Mouse (Mus musculus) stomach, embryonic 14.5 days (tissue): ENCODE data around the gene Cirbp. TPM values are rescaled to one million over a fixed set of nuclear protein-coding genes. Genes with fewer than 3 reads are reported as not detected.

Experiments used
- ATAC-seq: fragments of 200-750 bp; cut with Nextera tagmentation; 2 replicates; pipeline ENCODE4 v1.8.0; 2017; ENCODE audit warnings: low read depth, moderate TSS enrichment; ENCODE audit not compliant: insufficient number of reproducible peaks, insufficient read depth, low FRiP score
- H3K27ac ChIP-seq: fragments of 300-500 bp; sonication (generic); 2 replicates; pipeline ENCODE4 v1.5.1; 2014; ENCODE audit warnings: mild to moderate bottlenecking, low read length, moderate library complexity, mixed read lengths
- H3K27me3 ChIP-seq: fragments of 300-500 bp; sonication (generic); 2 replicates; pipeline ENCODE4 v1.6.1; 2014; ENCODE audit warnings: low read length, control low read depth, mixed read lengths; ENCODE audit not compliant: control insufficient read depth, insufficient read depth
- H3K36me3 ChIP-seq: fragments of 300-500 bp; sonication (generic); 2 replicates; pipeline ENCODE4 v1.6.1; 2014; ENCODE audit warnings: mild to moderate bottlenecking, control low read depth, low read length, moderate library complexity, mixed read lengths; ENCODE audit not compliant: control insufficient read depth, insufficient read depth
- H3K4me1 ChIP-seq: fragments of 300-500 bp; sonication (generic); 2 replicates; pipeline ENCODE4 v1.6.1; 2014; ENCODE audit warnings: low read length, control low read depth, mixed read lengths; ENCODE audit not compliant: control insufficient read depth, insufficient read depth
- H3K4me2 ChIP-seq: fragments of 300-500 bp; sonication (generic); replicated peaks from 2 replicates; pipeline ENCODE4 v1.6.1; 2014; ENCODE audit warnings: low read depth, low read length, control low read depth
- H3K4me3 ChIP-seq: fragments of 300-500 bp; sonication (generic); 2 replicates; pipeline ENCODE4 v1.5.1; 2014; ENCODE audit warnings: low read depth, low read length, control low read depth
- H3K9ac ChIP-seq: fragments of 300-500 bp; sonication (generic); replicated peaks from 2 replicates; pipeline ENCODE4 v1.6.1; 2014; ENCODE audit warnings: low read depth, mild to moderate bottlenecking, control low read depth, low read length, moderate library complexity, mixed read lengths
- H3K9me3 ChIP-seq: fragments of 300-500 bp; sonication (generic); 2 replicates; pipeline ENCODE4 v1.6.1; 2016; ENCODE audit warnings: low read depth, low read length, control low read depth; ENCODE audit not compliant: control insufficient read depth
- WGBS: fragments of 180-500 bp; shearing (Covaris S2); extraction: QIAGEN DNeasy Blood & Tissue Kit; methylation state at CpG from one replicate; pipeline ENCODE4 v1.1.7; 2014; 5-methylcytosine and 5-hydroxymethylcytosine counted together
- polyA plus RNA-seq: library from polyadenylated mRNA; unstranded; fragments of >200 nt; fragmentation: Nextera tagmentation; extraction: Ambion mirVana; gene quantifications from 2 replicates; pipeline ENCODE4 v1.2.1, GENCODE M21; 2014

The Cirbp gene
- polyA plus RNA-seq, 1 experiment from 2014 or later, result 92.7 TPM

DNA sequence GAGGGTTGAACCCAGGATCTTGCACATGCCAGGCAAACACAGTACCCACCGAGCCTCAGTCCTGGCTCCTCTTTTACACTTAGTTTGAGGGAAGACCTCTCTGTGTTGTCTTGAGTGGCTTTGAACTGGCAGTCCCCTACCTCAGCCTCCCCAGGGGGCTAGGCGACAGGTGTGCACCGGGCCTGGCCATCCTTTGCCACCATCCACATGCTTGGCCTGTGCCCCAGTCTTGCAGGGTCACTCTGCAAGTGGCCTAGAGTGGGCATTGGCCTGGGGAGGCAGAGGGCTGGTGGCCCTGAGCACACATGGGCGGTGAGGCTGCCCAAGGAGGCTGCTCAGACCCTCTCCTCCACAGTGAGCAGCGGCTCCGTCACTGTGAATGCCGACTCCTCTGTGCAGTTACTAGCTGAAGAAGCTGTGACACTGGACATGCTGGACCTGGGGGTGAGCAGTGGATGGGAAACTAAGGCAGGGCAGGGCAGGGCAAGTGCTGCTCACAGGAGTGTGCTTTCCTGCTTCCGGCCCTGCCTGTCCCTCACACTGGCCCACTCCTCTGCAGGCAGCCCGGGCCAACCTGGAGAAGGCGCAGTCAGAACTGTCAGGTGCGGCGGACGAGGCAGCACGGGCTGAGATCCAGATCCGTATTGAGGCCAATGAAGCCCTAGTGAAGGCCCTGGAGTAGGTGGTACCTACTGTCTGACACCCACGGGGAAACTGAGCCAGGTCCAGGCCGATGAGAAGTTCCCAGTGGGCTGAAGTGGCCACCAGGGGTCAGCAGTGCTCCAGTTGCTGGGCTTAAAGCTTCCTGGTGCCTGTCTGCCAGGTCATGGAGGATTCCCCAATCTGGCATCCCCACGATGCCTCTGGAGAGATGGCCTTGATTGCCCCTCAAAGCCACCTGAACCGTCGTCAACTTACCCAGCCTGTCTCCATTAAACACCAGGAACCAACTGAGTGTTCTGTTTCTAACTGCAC, 20.6 kb upstream of the Cirbp start:
- peaks cover 27% of the 10 kb centered on the region; the same call in 1 of the 2 replicates for H3K36me3 ChIP-seq
- no peak overlapping the region for H3K4me2 ChIP-seq
- WGBS, result 75% methylated on average over 20 of the region's 20 CpGs
- ATAC-seq, result no peak
- no peak overlapping the region for H3K9ac ChIP-seq
- no peaks in the 10 kb centered on the region for H3K9me3 ChIP-seq
- no peak overlapping the region for H3K4me3 ChIP-seq
- peak overlapping the region; percentile 100; the same call in 1 of the 2 replicates for H3K27ac ChIP-seq
- peaks cover 33% of the 10 kb centered on the region for H3K4me1 ChIP-seq
- H3K27me3 ChIP-seq, result no peaks in the 10 kb centered on the region

DNA sequence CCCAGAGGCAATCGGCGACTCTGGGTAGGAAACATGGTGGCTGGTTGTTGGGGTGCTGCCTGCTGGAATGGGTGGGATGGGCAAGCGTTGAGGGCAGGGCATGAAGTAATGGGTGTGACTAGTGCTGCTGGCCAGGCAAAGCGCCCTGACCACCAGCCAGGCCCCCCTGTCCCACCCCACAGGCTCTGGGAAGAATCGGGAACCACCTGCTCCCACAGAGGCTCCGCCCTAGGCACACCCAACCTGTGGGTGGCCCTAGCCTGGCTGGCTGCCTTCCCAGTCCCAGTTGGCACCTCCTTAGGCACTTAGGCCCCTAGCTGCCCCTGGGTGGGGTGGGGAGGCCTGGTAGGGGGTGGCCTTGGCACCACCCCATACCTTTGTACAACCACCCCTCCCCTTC, 19.9 kb upstream of the Cirbp start:
- ATAC-seq, result no peak
- peak overlapping the region; percentile 100; the same call in 1 of the 2 replicates for H3K27ac ChIP-seq
- peaks cover 31% of the 10 kb centered on the region for H3K4me1 ChIP-seq
- H3K4me2 ChIP-seq, result no peak overlapping the region
- 87% methylated on average over 6 of the region's 6 CpGs for WGBS
- H3K4me3 ChIP-seq, result no peak overlapping the region
- no peaks in the 10 kb centered on the region for H3K9me3 ChIP-seq
- H3K36me3 ChIP-seq, result peaks cover 27% of the 10 kb centered on the region; the same call in 1 of the 2 replicates
- H3K27me3 ChIP-seq, result no peaks in the 10 kb centered on the region
- no peak overlapping the region for H3K9ac ChIP-seq

GRCm38 (mm10) chr10:80146568-80147011, 19.2 kb upstream of the Cirbp start:
- 71% methylated on average over 4 of the region's 4 CpGs for WGBS
- no peaks in the 10 kb centered on the region for H3K27me3 ChIP-seq
- peaks cover 29% of the 10 kb centered on the region for H3K4me1 ChIP-seq
- H3K9ac ChIP-seq, result 0 out of 2 replicates have a peak overlapping the region, but pooled peaks have one; percentile 18
- peak overlapping the region; percentile 100; the same call in 1 of the 2 replicates for H3K27ac ChIP-seq
- no peaks in the 10 kb centered on the region for H3K9me3 ChIP-seq
- no peak for ATAC-seq
- no peak overlapping the region for H3K4me3 ChIP-seq
- H3K36me3 ChIP-seq, result peaks cover 31% of the 10 kb centered on the region; the same call in 1 of the 2 replicates
- no peak overlapping the region for H3K4me2 ChIP-seq

DNA sequence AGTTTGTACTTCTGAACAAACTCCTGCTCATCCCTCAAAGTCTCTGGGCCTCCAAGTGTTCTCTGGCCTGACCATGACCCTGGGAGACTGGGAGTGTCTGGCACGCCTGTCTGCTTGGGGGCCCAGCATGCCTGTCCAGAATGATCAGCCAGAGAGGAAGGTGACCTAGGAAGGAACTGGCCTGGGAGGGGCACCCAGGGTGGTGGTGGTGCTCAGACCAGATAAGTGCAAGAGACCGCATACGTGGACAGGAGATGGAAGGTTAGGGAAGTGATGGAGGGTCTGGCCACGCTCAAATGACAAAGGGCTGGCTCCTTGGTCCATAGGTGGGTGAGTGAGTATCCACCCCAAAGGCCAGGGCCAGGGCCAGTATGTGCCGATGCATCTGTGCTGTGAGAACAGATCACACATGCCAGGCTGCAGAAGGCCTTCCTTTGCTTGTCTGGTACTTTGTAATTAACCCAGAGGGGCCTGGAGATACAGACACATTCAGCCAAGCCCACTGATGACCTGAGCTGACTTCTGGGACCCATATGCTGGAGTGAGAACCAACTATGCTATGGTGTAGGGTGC, 18.6 kb upstream of the Cirbp start:
- 63% methylated on average over 5 of the region's 5 CpGs for WGBS
- Histone ChIP-seq H3K4me2 (peak overlapping the region; percentile 46), H3K27ac (peak overlapping the region; percentile 100), H3K4me3 (peak overlapping the region; percentile 67; the same call in 1 of the 2 replicates), H3K9ac (peak overlapping the region; percentile 90; the same call in 1 of the 2 replicates), H3K4me1 (peaks cover 29% of the 10 kb centered on the region), H3K27me3 (no peaks in the 10 kb centered on the region), H3K36me3 (peaks cover 37% of the 10 kb centered on the region; the same call in 1 of the 2 replicates), H3K9me3 (no peaks in the 10 kb centered on the region)
- no peak for ATAC-seq

DNA sequence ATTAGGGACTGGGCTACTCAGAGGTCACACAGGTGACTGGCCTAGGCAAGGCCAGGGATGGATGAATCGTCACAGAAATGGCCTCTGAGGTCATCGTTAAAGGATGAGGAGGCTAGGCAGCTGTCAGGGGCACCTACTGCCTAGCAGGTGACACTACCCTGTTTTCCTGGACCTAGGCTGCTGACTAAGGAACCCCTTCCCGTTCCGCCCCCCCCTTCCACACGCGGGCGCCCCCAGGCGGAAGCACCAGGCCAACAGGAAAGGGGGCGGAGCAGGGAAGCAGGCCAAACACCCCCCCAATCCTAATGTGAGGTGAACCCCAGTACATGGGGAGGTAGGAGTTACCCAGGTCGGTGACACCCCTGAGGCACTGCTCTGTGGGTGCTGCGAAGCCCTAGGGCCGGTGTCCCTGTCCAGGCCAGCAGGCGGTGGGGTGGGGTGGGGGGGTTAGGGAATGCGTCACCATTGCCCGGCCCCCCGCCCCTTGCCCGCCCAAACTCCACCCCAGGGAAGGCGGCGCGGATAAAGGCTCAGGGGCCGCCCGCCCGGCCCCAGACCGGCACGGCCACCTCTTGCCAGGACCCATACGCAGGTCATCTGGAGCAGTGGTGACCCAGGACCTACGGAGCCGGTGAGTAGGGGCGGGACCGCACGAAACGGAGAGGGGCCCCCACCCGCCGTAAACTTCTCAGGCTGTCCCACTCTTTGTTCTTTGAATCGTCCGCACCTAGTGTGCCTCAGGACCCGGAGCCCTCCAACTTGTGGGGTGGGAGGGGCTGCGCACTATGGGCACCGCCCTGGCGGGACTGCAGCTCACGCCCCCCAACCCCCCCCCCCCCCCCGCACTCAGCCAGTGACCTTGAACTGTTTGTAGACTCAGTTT, 17.8 kb upstream of the Cirbp start, which contains the start of gene Midn:
Gene Midn, plus strand, starts transcription at position 554 of the 883 bp plus-strand sequence.
- Histone ChIP-seq H3K4me1 (peaks cover 33% of the 10 kb centered on the region), H3K4me3 (peak within 1 kb of the TSS; percentile 67), H3K36me3 (peaks cover 44% of the 10 kb centered on the region), H3K27me3 (no peaks in the 10 kb centered on the region), H3K27ac (peak within 1 kb of the TSS; percentile 100), H3K9ac (peak within 1 kb of the TSS; percentile 90), H3K9me3 (no peaks in the 10 kb centered on the region), H3K4me2 (peak within 1 kb of the TSS; percentile 46)
- 2% methylated on average over 39 of the region's 42 CpGs for WGBS
- peak; percentile 46 for ATAC-seq

GRCm38 (mm10) chr10:80148610-80149290, 17.0 kb upstream of the Cirbp start:
- Histone ChIP-seq H3K27ac (peak overlapping the region; percentile 100), H3K9ac (peak overlapping the region; percentile 90), H3K36me3 (peaks cover 47% of the 10 kb centered on the region), H3K4me3 (peak overlapping the region; percentile 67), H3K4me2 (peak overlapping the region; percentile 46), H3K4me1 (peaks cover 41% of the 10 kb centered on the region), H3K27me3 (no peaks in the 10 kb centered on the region), H3K9me3 (no peaks in the 10 kb centered on the region)
- WGBS, result under 1% methylated on average over 57 of the region's 57 CpGs
- ATAC-seq, result peak; percentile 42

- Histone ChIP-seq H3K27me3 (no peaks in the 10 kb centered on the region), H3K4me3 (peak overlapping the region; percentile 67), H3K36me3 (peaks cover 48% of the 10 kb centered on the region), H3K9me3 (no peaks in the 10 kb centered on the region), H3K27ac (peak overlapping the region; percentile 100), H3K9ac (peak overlapping the region; percentile 92), H3K4me2 (peak overlapping the region; percentile 94), H3K4me1 (peaks cover 44% of the 10 kb centered on the region)
- ATAC-seq, result peak; percentile 79
- WGBS, result under 1% methylated on average over 87 of the region's 88 CpGs
Observed at GRCm38 (mm10) chr10:80149291-80150225, 16.2 kb upstream of the Cirbp start.
